Mouse (Mus musculus): ENCODE data around the gene Ifnar1. TPM values are rescaled to one million over a fixed set of nuclear protein-coding genes. Genes with fewer than 3 reads are reported as not detected.
"Not testable (repeated sequence)": the region's sequence is repeated elsewhere in the genome, so short reads cannot be mapped to it uniquely, and the experiment has no call there.

The Ifnar1 gene
- total RNA-seq (2021) = 10 to 100 TPM; 45.9 to 51.7 TPM

GRCm38 (mm10) chr16:91484808-91485700 lies at the start of gene Ifnar1:
Ifnar1 (plus strand) TSS chr16:91485238.
- peak; percentile 97 for DNase-seq

DNA sequence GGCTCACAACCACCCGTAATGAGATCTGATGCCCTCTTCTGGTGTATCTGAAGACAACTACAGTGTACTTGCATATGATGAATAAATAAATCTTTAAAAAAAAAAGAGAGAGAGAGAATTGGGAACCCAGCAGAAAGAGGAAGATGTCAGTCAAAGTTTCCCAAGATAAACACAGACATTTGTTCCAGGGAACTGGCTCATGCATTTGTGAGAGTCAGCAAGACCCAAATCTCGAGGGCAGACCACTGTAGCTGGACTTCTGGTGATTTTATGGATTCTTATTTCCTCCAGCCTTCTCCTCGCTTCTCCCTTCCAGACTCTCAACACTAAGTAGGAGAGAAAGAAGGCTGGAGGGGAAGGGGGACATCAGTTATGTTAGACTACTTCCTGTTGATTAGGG lies 47.0 kb upstream of the Ifnar1 start:
- DNase-seq = no peak

DNA sequence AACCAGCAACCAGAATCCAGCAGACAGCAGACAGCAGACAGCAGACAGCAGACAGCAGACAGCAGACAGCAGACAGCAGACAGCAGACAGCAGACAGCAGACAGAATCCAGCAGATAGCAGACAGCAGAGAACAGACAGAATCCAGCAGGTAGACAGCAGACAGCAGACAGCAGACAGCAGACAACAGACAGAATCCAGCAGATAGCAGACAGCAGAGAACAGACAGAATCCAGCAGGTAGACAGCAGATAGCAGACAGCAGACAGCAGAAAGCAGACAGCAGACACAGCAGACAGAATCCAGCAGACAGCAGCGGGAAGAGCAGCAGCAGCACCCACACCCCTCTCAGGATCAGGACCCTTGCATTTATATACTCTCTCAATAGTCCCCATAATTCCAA lies 46.4 kb upstream of the Ifnar1 start:
- DNase-seq = not testable (repeated sequence)

DNA sequence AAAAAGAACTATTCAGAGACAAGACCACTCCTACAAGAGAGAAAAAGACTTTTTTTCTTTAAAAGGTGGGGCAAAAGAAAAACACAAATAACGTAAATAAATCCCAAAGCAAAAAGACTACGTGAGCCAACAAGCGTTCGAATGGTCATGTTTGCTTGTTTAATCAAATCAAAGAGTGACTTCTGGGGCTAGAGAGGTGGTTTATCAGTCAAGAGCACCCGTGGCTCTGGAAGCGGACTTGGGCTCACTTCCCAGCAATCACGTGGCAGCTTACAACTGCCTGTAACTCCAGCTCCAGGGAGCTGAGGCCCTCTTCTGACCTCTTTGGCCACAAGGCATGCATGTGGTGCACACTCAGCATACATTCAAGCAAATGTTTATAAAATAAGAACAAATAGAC lies 43.7 kb upstream of the Ifnar1 start:
- DNase-seq = no peak

GRCm38 (mm10) chr16:91441811-91442240 lies 43.2 kb upstream of the Ifnar1 start:
- no peak for DNase-seq

- no peak for DNase-seq
These were observed 42.6 kb upstream of the Ifnar1 start for GRCm38 (mm10) chr16:91442446-91442845.

- DNase-seq = no peak
These were observed 41.8 kb upstream of the Ifnar1 start for GRCm38 (mm10) chr16:91443211-91443611.

- no peak for DNase-seq
These were observed 40.2 kb upstream of the Ifnar1 start for GRCm38 (mm10) chr16:91444847-91445246.

GRCm38 (mm10) chr16:91445566-91445965 lies 39.5 kb upstream of the Ifnar1 start:
- DNase-seq = no peak

DNA sequence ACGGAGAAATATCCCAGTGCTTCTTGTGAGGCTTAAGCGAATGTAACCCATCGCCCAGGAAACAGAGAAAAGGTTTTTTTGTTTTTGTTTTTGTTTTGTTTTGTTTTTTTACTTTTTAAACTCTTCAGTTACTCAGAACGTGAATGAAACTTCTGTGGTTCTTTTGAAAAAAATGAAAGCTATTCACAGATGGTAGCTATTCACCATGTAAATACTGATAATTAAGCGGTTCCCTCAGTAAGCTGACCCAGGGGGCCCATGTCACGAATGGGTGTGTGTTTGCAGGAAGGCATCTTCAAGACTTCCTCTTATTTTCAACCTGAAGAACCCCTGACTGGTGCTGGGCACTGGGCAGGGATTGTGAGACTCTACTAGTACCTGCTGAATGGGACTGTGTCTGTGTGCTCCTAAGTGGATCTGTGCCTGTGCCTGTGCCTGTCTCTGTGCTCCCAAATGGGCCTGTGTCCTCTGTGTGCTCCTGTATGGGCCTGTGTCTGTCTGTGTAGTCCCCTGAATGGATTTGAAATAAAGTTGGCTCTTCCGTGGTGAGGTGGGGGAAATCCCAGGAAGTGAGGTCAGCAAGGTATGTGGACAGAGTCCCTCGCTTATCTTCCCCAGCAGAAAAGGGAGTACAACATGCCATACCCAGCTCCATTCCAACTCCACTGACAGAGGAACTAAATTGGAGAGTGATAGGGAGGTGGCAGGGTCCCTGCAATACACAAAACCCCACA lies 38.1 kb upstream of the Ifnar1 start:
- DNase-seq = no peak

DNA sequence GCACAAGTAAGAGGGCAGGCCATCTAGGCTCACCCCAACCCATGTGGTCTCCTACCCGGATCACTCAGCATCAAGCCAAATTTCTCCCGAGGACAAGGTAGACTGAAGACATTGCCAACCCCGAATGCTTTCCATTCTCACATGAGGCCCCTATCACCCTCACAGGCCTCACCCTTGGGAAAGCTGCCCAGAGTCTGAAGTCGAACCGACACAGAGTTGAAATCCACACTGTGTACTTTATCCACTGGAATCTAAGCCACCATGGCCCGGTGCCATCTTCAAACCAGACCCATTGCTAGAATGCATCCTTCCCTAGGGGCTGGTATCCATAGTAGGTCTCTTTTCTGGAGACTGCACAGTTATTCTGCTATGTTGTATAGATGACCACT lies 37.5 kb upstream of the Ifnar1 start:
- DNase-seq = no peak

DNA sequence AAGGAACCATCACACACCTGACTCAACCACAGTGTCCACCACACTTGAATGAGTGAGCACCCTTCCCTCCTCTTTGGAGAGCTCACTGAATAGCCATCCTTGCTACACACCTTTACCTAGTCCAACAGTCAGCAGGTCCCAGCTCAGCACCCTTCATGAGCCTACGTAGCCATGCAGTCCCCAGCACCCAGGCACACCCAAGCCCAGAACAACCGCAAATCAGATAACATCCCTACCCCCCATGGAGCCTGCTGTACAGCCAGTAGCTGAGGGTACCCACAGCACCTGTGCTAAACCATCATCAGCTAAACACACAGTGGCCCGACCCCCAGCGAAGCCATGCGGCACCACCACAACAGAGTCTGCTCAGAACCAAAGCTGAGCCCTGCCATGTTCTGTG lies 37.0 kb upstream of the Ifnar1 start:
- DNase-seq = no peak

GRCm38 (mm10) chr16:91448895-91449294 lies 36.1 kb upstream of the Ifnar1 start:
- DNase-seq = no peak

GRCm38 (mm10) chr16:91450137-91451064 lies 34.6 kb upstream of the Ifnar1 start:
- no peak for DNase-seq

DNA sequence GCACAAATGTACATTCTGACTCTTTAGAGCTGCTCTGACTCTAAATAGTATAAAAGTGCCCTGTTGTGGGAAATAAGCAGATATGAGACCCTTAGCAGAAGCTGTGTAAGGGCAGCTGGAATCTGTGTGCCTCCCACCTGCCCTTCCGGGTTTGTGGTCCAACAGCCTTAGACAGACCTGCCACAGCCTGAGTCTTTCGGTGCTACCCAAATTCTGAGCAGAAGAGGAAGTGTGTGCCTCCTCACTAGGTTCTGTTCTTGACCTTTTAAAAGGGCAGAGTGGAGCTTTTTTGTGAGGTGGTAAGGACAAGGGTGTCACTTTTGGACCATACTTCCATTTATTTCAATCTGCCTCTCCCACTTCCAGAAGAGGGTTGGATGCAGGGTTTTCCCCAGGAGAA lies 33.1 kb upstream of the Ifnar1 start:
- no peak for DNase-seq

- no peak for DNase-seq
These were observed 32.6 kb upstream of the Ifnar1 start for GRCm38 (mm10) chr16:91452363-91452896.

DNA sequence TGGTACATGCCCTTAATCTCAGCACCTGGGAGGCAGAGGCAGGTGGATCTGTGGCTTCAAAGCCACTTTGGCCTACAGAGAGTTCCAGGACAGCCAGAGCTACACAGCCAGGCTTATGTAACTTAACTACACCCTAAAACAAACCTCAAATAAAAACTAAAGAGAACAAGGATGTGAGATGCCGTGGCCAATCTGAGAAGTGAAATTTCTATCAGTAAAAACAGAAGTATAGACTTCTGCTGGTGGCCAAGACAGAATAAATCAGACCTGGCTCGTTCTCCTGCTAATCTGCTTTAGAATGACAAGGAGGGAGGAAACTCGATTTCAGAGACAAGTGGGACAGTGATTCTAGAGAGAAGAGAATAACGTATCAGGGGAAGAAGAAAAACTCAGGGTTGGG lies 29.2 kb upstream of the Ifnar1 start:
- no peak for DNase-seq

GRCm38 (mm10) chr16:91458301-91458746 lies 26.7 kb upstream of the Ifnar1 start:
- DNase-seq = no peak

DNA sequence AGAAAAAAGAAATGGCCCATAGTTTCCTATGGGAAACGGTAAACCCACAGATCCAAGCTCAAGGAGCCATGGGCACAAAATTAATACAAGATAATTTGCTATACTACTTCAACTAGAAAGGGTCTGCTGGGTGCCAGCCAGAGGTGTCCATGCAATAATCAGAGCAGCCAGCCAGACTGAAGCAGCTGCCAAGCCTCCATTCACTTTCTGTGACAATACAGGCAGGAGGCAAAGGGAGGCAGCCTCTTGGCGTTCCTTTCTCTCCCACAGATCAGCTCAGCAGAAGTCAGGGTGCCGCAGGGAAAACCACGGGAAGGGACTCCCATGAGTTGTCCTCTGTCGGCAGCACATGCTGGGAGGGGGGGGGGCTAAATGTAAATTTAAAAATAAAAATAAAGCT lies 26.1 kb upstream of the Ifnar1 start:
- DNase-seq = no peak

GRCm38 (mm10) chr16:91459396-91459795 lies 25.6 kb upstream of the Ifnar1 start:
- no peak for DNase-seq

DNA sequence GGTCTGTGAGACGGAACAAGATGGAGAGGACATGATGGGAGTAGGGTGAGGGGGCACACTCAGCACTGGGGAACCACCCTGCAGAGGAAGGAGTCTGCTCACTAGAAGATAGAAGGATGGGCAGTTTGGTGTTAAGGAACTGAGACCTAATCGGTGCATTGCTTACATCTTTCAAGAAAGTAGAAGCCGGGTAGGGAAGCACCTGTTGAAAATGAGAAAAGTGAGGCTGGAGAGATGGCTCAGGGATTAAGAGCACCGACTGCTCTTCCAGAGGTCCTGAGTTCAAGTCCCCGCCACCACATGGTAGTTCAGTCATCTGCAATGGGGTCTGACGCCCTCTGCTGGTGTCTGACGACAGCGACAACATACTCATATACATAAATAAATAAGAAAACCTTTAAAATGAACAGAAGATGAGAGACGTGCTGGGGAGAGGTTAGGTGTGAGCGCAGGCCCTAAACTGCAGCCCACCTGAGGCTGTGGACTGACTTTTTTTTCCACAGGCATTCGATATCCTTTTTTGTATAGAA lies 25.1 kb upstream of the Ifnar1 start:
- DNase-seq = no peak

- DNase-seq = no peak
These were observed 23.9 kb upstream of the Ifnar1 start for GRCm38 (mm10) chr16:91461066-91461638.
